Mouse (Mus musculus) brown adipose tissue, adult 24 weeks (tissue): ENCODE data around the gene St5. TPM values are rescaled to one million over a fixed set of nuclear protein-coding genes. Genes with fewer than 3 reads are reported as not detected.

Experiments
- H3K27ac ChIP-seq: fragments of 200-500 bp; replicated peaks from 2 replicates; pipeline ENCODE4 v1.5.1; 2012; ENCODE audit warnings: low read depth, mild to moderate bottlenecking, low read length
- H3K4me1 ChIP-seq: fragments of 200-500 bp; 2 replicates; pipeline ENCODE4 v1.6.1; 2012; ENCODE audit warnings: low read length, mixed read lengths; ENCODE audit not compliant: control insufficient read depth, insufficient read depth, insufficient read length
- H3K4me3 ChIP-seq: fragments of 200-500 bp; 2 replicates; pipeline ENCODE4 v1.5.1; 2012; ENCODE audit warnings: low read depth, mild to moderate bottlenecking, low read length, moderate library complexity; ENCODE audit not compliant: insufficient read depth
- polyA plus RNA-seq: library from polyadenylated mRNA; stranded (reverse); fragments of >200 nt; gene quantifications from 2 replicates; pipeline ENCODE4 v1.2.4, GENCODE M21; 2012; ENCODE audit not compliant: missing spikeins, insufficient read depth, insufficient read length

The St5 gene
- polyA plus RNA-seq, 1 experiment: 13.4 TPM

DNA sequence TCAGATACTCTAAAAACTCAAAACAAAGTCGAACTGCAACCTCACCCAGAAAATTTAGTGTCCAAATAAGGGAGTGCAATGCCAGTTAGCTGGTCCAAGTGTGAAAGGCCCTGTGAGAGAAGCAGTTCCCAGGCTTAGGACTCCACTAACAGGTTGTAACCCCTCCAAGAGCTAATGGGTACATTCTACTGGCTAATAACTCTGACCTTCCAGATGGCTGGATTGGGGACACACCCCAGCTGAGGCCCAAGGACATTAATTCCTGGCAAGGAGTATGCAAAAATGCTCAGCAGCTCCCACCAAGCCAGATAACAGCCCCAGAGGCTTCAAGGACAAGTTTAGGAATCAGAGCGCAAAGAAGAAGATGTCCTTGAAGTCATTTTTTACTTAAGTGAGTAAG is 112.8 kb downstream of the St5 start:
- Histone ChIP-seq H3K4me3 (no peak overlapping the region), H3K27ac (no peak overlapping the region), H3K4me1 (peaks cover 40% of the 10 kb centered on the region)

DNA sequence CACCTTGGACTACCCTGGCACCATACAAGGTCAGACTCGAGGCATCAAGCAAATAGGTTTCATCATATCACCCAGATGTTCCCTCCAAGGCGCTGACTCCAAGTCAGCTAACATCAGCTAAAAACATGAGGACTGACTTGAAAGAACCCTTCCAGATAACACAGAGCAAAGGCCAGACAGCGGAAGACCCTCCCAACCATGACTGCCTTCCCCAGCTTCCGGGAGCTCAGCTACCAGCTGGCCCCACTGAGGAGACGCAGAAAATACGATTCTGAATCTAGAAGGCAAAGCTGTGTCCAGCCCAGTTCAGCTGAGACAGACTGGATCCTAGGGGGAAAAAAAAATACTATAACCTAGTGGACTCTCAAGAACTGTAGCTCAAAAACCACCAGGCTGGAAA is 114.4 kb downstream of the St5 start:
- no peak overlapping the region for H3K4me3 ChIP-seq
- peaks cover 42% of the 10 kb centered on the region for H3K4me1 ChIP-seq
- H3K27ac ChIP-seq: peak overlapping the region; percentile 27; the same call in 1 of the 2 replicates

DNA sequence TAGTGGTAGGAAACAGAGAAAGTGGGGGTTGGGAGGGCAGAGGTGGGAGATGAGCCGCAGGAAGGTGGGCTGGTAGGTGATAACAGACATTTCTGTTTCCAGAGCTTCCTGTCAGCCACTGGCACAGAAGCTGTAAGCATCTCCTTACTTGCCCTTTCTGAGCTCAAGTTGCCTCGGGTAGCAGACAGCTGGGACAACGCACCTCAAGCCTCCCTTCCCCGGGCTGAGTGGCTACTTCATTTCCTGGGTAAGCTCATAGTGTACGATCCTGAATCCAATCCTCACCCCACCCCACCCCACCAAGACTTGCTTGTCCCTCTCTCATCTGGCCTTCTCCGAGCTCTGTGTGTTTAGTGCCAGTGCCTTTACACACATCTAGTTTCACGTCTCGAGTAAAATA is 115.3 kb downstream of the St5 start:
- no peak overlapping the region for H3K4me3 ChIP-seq
- H3K27ac ChIP-seq: no peak overlapping the region; the same call in 1 of the 2 replicates
- peaks cover 42% of the 10 kb centered on the region for H3K4me1 ChIP-seq

DNA sequence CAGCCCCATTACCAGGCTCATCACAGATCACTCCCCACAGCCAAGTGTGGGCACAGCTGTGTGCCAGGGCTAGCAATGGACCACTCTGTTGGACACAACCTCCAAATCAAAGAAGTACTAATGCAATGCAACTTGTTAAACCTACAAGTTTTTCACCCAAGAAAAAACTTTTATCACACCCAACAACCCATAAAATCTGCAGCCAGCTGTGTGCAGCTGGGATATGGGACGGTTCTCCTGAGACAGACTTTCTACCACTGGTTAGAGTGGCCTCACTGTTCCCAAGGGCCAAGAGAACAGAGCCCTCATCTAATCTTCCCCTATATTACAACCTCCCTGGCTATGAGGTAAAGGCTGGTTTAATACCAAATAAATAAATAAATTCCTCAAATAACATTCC is 118.9 kb downstream of the St5 start:
- H3K27ac ChIP-seq: no peak overlapping the region
- H3K4me1 ChIP-seq: peaks cover 32% of the 10 kb centered on the region
- H3K4me3 ChIP-seq: no peak overlapping the region

DNA sequence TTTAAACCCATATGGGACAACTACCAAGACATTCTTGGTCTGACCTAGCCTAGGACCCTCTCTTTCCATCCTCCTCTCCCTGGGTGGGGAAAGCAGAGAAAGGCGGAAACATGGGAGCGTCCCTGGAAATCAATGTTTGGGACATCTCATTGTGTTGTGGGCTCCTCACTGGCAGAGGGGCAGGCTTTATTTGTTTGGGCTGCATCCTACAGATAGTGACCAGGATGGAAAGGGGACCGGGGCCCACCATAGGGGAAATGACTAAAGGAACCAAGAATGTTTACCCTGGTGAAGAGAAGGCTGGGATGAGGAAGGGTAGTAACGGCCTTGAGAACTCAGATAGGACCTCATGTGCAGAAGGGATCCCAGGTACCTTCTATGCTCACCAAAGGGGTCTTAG is 122.9 kb downstream of the St5 start:
- Histone ChIP-seq H3K27ac (no peak overlapping the region; the same call in 1 of the 2 replicates), H3K4me1 (peaks cover 37% of the 10 kb centered on the region), H3K4me3 (no peak overlapping the region)

DNA sequence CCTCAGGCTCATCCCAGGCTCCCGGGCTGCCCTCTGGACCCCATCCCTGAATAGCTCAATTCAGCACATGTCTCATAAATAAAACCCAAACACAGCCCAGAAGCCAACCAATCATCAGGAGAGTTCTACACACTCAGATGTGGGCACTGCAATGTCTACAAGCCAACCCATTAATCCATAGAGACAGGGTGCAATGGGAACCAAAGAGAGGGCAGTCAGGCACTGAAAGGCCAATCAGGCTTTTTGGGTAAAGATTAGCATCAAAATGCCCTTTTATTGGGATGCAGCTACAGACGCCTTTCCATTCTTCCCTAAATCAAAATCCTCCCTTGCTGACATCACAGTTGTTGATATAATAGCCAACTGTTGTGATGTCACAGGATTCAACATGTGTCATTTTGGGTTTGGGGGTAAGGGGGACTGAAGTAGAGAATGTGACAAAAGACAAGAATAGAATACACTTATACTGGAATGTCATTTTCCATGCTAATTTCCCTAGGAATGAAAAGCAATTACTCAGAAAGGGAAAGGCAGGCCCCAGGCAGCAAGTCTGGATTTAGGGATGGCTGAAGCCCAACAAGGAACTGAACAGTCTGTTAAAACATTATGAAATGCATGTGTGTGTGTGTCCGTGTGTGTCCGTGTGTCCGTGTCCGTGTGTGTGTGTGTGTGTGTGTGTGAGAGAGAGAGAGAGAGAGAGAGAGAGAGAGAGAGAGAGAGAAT is 123.7 kb downstream of the St5 start:
- H3K4me3 ChIP-seq: no peak overlapping the region
- peak overlapping the region; percentile 40 for H3K27ac ChIP-seq
- H3K4me1 ChIP-seq: peaks cover 40% of the 10 kb centered on the region

DNA sequence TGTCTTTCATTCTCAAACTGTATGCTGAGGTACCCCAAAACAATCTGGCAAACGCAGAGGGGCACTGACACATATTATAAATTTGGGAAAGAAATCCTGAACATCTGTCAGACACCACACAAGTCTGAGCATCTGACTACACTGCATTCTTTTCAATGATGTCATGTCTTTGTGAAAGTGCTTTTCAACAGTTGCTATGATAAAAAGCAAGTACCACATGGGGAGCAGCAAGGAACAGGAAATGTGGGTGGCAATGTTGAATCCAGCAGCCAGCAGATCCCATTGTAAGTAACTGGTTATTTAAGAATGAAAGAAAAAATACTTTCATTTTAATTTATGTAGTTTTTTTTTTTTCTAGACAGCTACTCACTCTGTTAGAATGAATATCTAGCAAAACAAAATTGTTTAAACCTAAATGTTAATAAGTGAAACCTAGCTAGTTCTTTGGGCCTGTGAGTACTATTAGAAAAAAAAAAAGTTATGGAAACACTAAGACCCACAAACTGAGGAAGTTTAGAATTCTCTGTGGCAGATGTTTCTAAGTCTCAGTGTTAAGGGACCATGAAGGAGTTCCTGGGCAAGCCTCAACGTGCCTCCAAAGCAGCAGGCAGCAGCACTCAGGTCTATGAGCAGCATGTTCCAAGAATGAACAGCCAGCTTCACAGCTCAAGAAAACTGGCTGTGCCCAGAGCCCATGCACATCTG is 124.4 kb downstream of the St5 start:
- Histone ChIP-seq H3K4me1 (peaks cover 38% of the 10 kb centered on the region), H3K27ac (no peak overlapping the region), H3K4me3 (no peak overlapping the region)

DNA sequence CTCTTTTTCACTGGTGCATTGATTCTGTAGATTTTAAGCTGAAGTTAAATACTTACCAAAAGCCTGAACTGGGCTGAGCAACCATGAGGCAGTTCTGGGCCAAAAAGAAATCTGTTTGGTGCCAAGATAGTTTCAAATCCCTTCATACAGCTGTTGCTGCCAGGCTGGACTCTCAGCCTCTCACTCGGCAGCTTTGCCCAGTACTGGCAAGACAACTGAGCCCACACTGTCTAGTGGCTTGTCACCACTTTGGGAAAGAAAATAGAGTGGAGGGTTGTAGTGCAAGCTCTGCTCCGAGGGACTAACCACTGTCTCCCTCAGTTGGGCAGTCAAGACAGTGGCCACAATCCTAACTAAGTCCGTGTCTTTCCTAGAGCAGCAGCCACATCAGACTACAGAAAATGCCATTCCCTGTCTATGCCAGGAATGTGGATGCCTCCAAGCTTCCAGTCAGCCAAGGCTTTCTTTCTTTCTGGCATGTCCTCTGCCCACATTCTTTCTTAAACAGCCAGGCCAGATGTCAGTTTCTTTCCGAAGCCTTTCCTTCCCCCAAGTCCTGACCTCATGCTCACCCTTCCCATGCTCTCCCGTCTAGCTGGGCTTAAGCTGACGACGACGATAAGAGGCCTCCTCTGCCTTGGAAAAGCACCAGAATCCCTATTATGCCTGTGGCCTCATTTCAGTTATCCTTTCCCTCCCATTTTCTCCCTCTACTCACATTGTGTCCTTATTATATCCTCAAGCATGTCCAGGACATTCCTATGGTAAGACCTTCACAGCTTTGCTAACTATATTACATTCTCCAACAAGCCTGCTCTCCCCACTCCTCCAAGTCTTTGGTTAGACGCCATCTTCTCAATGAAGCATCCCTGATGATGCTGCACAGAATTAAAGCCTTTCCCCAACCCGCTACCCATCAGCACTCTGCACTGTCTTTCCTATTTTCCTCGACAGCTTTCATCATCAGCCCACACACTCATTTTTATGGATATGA is 126.8 kb downstream of the St5 start:
- H3K4me3 ChIP-seq: no peak overlapping the region
- peak overlapping the region; percentile 69 for H3K27ac ChIP-seq
- peaks cover 32% of the 10 kb centered on the region for H3K4me1 ChIP-seq

DNA sequence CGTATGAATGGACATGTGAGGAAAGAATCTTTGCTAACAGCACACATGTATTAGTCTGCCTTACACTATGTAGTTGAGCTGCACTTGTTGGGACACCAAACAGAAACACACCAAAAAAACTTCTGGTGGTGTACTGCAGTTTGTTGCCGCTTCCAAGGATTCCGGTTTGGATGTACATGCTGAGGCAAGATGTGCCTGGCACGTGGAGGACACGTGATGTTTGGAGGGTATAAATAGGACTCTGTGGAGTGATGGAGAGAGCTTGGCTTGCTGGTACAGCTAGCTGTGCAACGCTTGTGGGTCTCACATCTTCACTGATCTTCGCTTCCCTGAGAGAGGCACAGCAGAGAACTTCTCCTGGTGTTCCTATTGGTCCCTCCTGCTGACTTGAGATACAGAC is 129.2 kb downstream of the St5 start:
- Histone ChIP-seq H3K4me1 (peaks cover 22% of the 10 kb centered on the region), H3K4me3 (no peak overlapping the region), H3K27ac (no peak overlapping the region)

DNA sequence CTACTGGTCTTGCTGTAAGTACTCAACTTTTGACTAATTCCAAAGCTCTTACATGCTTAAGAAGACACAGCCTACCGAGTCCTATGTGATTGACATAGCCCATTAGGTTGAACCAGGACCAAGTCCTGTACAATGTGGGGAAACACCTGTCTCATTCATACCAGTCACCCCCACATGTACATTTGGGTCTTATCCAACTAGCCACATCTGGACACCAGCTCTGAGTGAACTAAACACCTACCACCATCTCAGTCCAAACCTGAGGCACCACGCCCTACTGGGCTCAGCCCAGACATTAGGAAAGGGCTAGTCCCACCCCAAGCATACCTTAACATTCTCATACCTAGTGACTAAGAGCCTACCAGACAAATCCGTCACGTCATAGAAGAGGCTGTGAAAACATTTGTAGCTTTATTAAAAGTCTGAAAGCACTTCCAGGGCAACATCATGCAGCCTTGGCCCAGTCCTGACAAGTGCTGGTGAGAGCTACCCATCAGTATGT is 135.0 kb downstream of the St5 start:
- no peak overlapping the region for H3K27ac ChIP-seq
- H3K4me3 ChIP-seq: no peak overlapping the region
- peaks cover 21% of the 10 kb centered on the region; the same call in 1 of the 2 replicates for H3K4me1 ChIP-seq

DNA sequence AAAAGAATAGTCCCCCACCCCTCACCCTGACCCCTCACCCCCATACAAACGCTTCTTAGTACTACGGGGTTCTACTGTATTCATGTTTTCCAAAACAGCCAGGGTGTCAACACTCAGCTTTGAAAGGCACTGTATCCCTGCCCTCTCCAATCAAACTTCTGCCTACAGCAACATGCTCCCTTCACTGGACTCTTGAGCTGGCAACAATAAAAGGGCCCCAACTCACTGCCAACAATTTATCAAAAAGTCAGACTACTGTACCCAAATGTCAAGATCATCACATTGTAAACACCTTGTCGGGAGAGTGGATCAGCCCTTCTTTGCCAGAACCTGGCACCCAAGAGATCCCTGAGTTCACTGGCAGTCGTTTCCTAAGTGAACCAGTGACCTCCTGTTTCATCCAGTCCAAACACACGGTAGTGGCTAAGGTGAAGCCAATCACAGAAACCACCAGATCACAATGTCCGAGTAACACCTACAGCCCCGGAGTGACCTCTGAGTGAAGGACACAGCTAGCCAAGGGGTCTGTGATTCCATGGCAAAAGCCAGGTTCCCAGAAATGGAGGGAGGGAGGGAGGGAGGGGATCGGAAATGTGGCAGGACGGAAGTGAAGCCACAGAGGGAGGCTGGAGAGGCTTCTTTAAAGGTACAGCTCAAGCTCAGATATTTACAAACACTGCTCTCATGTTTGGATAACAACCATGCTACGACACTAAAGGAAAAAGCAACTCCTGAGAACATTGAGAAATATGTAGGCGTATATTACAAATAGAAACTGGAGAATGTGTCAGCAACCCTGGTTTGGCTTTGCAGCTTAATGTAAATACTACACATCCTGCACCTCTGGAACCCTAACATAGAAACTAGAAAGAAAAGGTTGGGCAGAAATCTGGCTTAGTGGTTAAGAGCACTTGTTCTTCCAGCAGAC is 136.3 kb downstream of the St5 start:
- peak overlapping the region; percentile 70 for H3K27ac ChIP-seq

DNA sequence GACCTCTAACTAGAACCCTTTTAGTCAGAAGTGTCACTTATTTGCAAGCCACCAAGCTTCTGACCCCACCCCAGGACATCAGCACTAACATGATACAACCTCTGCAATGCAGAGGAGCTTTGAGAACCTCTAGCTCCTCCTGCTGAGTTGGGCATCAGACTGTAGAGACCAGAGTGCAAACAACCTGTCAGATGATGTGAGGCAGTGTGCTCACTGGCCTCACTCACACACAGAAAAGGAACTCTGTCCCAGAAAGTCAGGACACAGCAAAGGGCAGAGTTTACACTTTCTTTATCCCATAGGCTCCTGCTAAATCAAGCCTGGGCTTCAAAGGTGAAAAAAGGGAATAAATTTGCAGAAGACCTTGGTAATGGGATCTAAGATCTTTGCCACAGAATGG is 137.1 kb downstream of the St5 start:
- no peak overlapping the region for H3K4me3 ChIP-seq
- peak overlapping the region; percentile 1; the same call in 1 of the 2 replicates for H3K27ac ChIP-seq

More for the DNA sequence above, 136.3 kb downstream of the St5 start:
- Histone ChIP-seq H3K4me3 (peak overlapping the region; percentile 41), H3K4me1 (peaks cover 34% of the 10 kb centered on the region)

DNA sequence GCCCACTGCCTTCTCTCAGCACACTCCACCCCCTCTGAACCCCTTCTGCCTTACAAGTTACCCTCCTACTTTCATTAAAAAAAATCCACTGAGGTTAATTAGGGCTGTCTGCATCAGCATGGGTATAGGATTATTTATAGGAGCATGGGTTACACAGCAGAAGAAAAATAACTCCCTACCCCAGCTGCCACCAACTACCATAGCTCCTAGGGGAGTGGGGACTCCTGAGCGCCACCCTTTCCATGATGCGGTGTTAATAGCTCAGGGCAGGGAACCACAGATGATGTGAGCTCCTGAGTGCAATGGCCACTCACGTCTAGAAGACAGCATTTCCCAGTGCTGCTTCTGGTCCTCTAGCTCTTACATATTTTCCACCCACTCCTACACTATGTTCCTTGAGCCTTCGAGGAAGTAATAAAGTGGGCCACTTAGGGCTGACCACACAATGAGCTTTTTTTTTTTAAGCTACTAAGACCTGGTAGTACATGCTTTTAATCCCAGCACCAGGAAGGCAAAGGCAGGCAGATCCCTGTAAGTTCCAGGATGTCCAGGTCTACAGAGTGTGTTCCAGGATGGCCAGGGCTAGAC is 139.5 kb downstream of the St5 start:
- H3K4me1 ChIP-seq: peaks cover 39% of the 10 kb centered on the region
- 0 out of 2 replicates have a peak overlapping the region, but pooled peaks have one; percentile 25 for H3K27ac ChIP-seq
- no peak overlapping the region for H3K4me3 ChIP-seq

More for the DNA sequence above, 137.1 kb downstream of the St5 start:
- H3K4me1 ChIP-seq: peaks cover 35% of the 10 kb centered on the region
